Comparison of ENCODE assay signal across 20 mouse cellular contexts in genomic region chr19:19144447-19144846, GRCm38 (mm10). TPM values are rescaled to one million over a fixed set of nuclear protein-coding genes. Genes with fewer than 3 reads are reported as not detected.
"Had no signal": no experiment of that assay in that cellular context is flagged by ENCODE, and none has a peak within 500 bp of the region (broad histone marks: within the 10 kb centered on the region; RNA-seq: fewer than 3 reads in every experiment).

No protein-coding gene starts in this region.

- H3K27me3 ChIP-seq: midbrain, embryonic 12.5 days; neural tube, embryonic 13.5 days; neural tube, embryonic 15.5 days had no signal

- H3K36me3 ChIP-seq: midbrain, embryonic 10.5 days; midbrain, embryonic 12.5 days; neural tube, embryonic 13.5 days; neural tube, embryonic 15.5 days had no signal

- ATAC-seq: midbrain, embryonic 16.5 days had no signal

- H3K9ac ChIP-seq: lung, embryonic 14.5 days; midbrain, embryonic 12.5 days; neural tube, embryonic 13.5 days; neural tube, embryonic 15.5 days had no signal

- DNase-seq: lung, adult 18-20 months; lung, embryonic 14.5 days; lung, postnatal 10 days; lung, postnatal 4 days; midbrain, embryonic 14.5 days; retina, postnatal 1 day; right cerebral cortex, adult 18-20 months; right cerebral cortex, postnatal 25 days; right cerebral cortex, postnatal 4 days; spleen, adult 18-20 months; thymus, adult 18-20 months; thymus, postnatal 14 days; thymus, postnatal 36 days had no signal

- H3K4me3 ChIP-seq: midbrain, embryonic 10.5 days; midbrain, embryonic 12.5 days; myocyte; neural tube, embryonic 13.5 days; neural tube, embryonic 15.5 days had no signal

- H3K9me3 ChIP-seq: midbrain, embryonic 10.5 days; midbrain, embryonic 12.5 days; neural tube, embryonic 13.5 days; neural tube, embryonic 15.5 days had no signal

- H3K4me1 ChIP-seq: midbrain, embryonic 10.5 days; midbrain, embryonic 12.5 days had no signal

- H3K27ac ChIP-seq: midbrain, embryonic 10.5 days; midbrain, embryonic 12.5 days; neural tube, embryonic 13.5 days; neural tube, embryonic 15.5 days had no signal

RNA-seq across cellular contexts. Expression of gene Rorb, which starts 33.5 kb away (rescaled TPM):
- total RNA-seq: megakaryocyte-erythroid progenitor cell, adult 5-6 weeks had no signal
